Mouse (Mus musculus) thymus, adult 2 months (tissue): Measurements from ENCODE around the gene Glrx5. TPM values are rescaled to one million over a fixed set of nuclear protein-coding genes. Genes with fewer than 3 reads are reported as not detected.

ENCODE experiments used
- DNase-seq: peaks from one replicate; pipeline ENCODE4 v3.0.0; 2021
- H3K27ac ChIP-seq: fragments of 200-500 bp; 2 replicates; pipeline ENCODE4 v1.5.1; 2012; ENCODE audit warnings: low read length, control low read depth; ENCODE audit not compliant: control insufficient read depth, insufficient read depth
- H3K27me3 ChIP-seq: fragments of 200-500 bp; 2 replicates; pipeline ENCODE4 v1.6.1; 2012; ENCODE audit warnings: mild to moderate bottlenecking, low read length, moderate library complexity, mixed read lengths; ENCODE audit not compliant: control insufficient read depth, insufficient read depth
- H3K36me3 ChIP-seq: fragments of 200-500 bp; 2 replicates; pipeline ENCODE4 v1.6.1; 2012; ENCODE audit warnings: mild to moderate bottlenecking, low read length, moderate library complexity; ENCODE audit not compliant: control insufficient read depth, insufficient read depth
- H3K4me1 ChIP-seq: fragments of 200-500 bp; replicated peaks from 2 replicates; pipeline ENCODE4 v1.6.1; 2012; ENCODE audit warnings: low read length; ENCODE audit not compliant: control insufficient read depth, insufficient read depth
- H3K4me3 ChIP-seq: fragments of 200-500 bp; 2 replicates; pipeline ENCODE4 v1.5.1; 2012; ENCODE audit warnings: mild to moderate bottlenecking, low read length, control low read depth, moderate library complexity; ENCODE audit not compliant: control insufficient read depth, insufficient read depth
- CTCF ChIP-seq: fragments of 200-500 bp; IDR thresholded peaks from 2 replicates; pipeline ENCODE4 v1.5.1; 2012; ENCODE audit warnings: mild to moderate bottlenecking, control low read depth, low read length, moderate library complexity, borderline replicate concordance; ENCODE audit not compliant: control insufficient read depth, poor library complexity, insufficient read depth; ENCODE audit errors: extremely low read depth
- POLR2A ChIP-seq: fragments of 200-500 bp; IDR thresholded peaks from 2 replicates; pipeline ENCODE4 v1.6.1; 2012; ENCODE audit warnings: mild to moderate bottlenecking, low read length, control low read depth, moderate library complexity; ENCODE audit not compliant: control insufficient read depth, poor library complexity, insufficient read depth; ENCODE audit errors: extremely low read depth
- WGBS: fragments of 180-500 bp; shearing (Covaris S2); methylation state at CpG from one replicate; pipeline ENCODE4 v1.1.7; 2018; 5-methylcytosine and 5-hydroxymethylcytosine counted together
- polyA plus RNA-seq: library from polyadenylated mRNA; depleted of rRNA; stranded (reverse); fragments of >200 nt; gene quantifications from 2 replicates; pipeline ENCODE4 v1.2.3, GENCODE M21; 2012

Glrx5 gene
- polyA plus RNA-seq, 1 experiment = 66.6 TPM

GRCm38 (mm10) chr12:105003715-105004114 is 28.8 kb upstream of the Glrx5 start:
- Histone ChIP-seq H3K27ac (0 out of 2 replicates have a peak overlapping the region, but pooled peaks have one; percentile 12), H3K4me3 (no peak overlapping the region), H3K27me3 (no peaks in the 10 kb centered on the region), H3K36me3 (no peaks in the 10 kb centered on the region), H3K4me1 (peaks cover 90% of the 10 kb centered on the region)
- TF ChIP-seq POLR2A = no peak
- no peak for TF ChIP-seq CTCF
- 9% methylated on average over 3 of the region's 3 CpGs for WGBS
- DNase-seq = no peak

- H3K4me3 ChIP-seq = no peak overlapping the region
- peak overlapping the region; percentile 20; the same call in 1 of the 2 replicates for H3K27ac ChIP-seq
- TF ChIP-seq POLR2A (no peak), CTCF (no peak)
- no peaks in the 10 kb centered on the region for H3K36me3 ChIP-seq
- peaks cover 78% of the 10 kb centered on the region for H3K4me1 ChIP-seq
- no peaks in the 10 kb centered on the region for H3K27me3 ChIP-seq
- WGBS = 56% methylated on average over 22 of the region's 22 CpGs
- no peak for DNase-seq
Measured at GRCm38 (mm10) chr12:105004956-105005714, 27.4 kb upstream of the Glrx5 start.

- WGBS = 14% methylated on average over 2 of the region's 2 CpGs
- TF ChIP-seq POLR2A = no peak
- no peak for TF ChIP-seq CTCF
- Histone ChIP-seq H3K36me3 (no peaks in the 10 kb centered on the region), H3K4me1 (peaks cover 78% of the 10 kb centered on the region), H3K27me3 (no peaks in the 10 kb centered on the region), H3K4me3 (no peak overlapping the region), H3K27ac (peak overlapping the region; percentile 20; the same call in 1 of the 2 replicates)
- no peak for DNase-seq
Measured at GRCm38 (mm10) chr12:105005715-105005972, 26.8 kb upstream of the Glrx5 start.

GRCm38 (mm10) chr12:105008150-105008549 is 24.3 kb upstream of the Glrx5 start:
- peaks cover 64% of the 10 kb centered on the region for H3K4me1 ChIP-seq
- H3K4me3 ChIP-seq = peak overlapping the region; percentile 80
- 46% methylated on average over 2 of the region's 2 CpGs for WGBS
- H3K27ac ChIP-seq = peak overlapping the region; percentile 70
- no peak for DNase-seq
- no peaks in the 10 kb centered on the region for H3K36me3 ChIP-seq
- no peak for TF ChIP-seq CTCF
- TF ChIP-seq POLR2A = no peak
- H3K27me3 ChIP-seq = no peaks in the 10 kb centered on the region

- peak overlapping the region; percentile 81 for H3K27ac ChIP-seq
- peaks cover 64% of the 10 kb centered on the region for H3K4me1 ChIP-seq
- H3K36me3 ChIP-seq = no peaks in the 10 kb centered on the region
- WGBS = 0% methylated on average over 13 of the region's 13 CpGs
- no peak for TF ChIP-seq CTCF
- TF ChIP-seq POLR2A = no peak
- DNase-seq = peak; percentile 86
- no peaks in the 10 kb centered on the region for H3K27me3 ChIP-seq
- peak overlapping the region; percentile 80 for H3K4me3 ChIP-seq
Measured at GRCm38 (mm10) chr12:105008752-105009178, 23.7 kb upstream of the Glrx5 start.

GRCm38 (mm10) chr12:105009370-105010212 is 22.9 kb upstream of the Glrx5 start, which contains the start of gene Syne3:
Gene Syne3 (minus strand): TSS chr12:105009809.
- H3K4me3 ChIP-seq = peak within 1 kb of the TSS; percentile 80
- under 1% methylated on average over 65 of the region's 66 CpGs for WGBS
- H3K4me1 ChIP-seq = peaks cover 61% of the 10 kb centered on the region
- no peaks in the 10 kb centered on the region for H3K36me3 ChIP-seq
- no peaks in the 10 kb centered on the region for H3K27me3 ChIP-seq
- DNase-seq = peak; percentile 82
- H3K27ac ChIP-seq = peak within 1 kb of the TSS; percentile 81
- TF ChIP-seq POLR2A = peak; percentile 81
- peak; percentile 44; the same call in 1 of the 2 replicates for TF ChIP-seq CTCF
